Mouse (Mus musculus) liver, embryonic 13.5 days (tissue): Measurements from ENCODE around the gene Olfr549. TPM values are rescaled to one million over a fixed set of nuclear protein-coding genes. Genes with fewer than 3 reads are reported as not detected.

Source experiments
- ATAC-seq: fragments of 200-750 bp; cut with Nextera tagmentation; 2 replicates; pipeline ENCODE4 v1.8.0; 2017; ENCODE audit warnings: low read depth, mild to moderate bottlenecking, moderate number of reproducible peaks, moderate library complexity
- DNase-seq: peaks from one replicate; pipeline ENCODE4 v3.0.0; 2022
- H3K27ac ChIP-seq: fragments of 300-500 bp; sonication (generic); 2 replicates; pipeline ENCODE4 v1.5.1; 2015; ENCODE audit warnings: moderate library complexity, mild to moderate bottlenecking, inconsistent platforms
- H3K27me3 ChIP-seq: fragments of 300-500 bp; sonication (generic); 2 replicates; pipeline ENCODE4 v1.6.1; 2015; ENCODE audit warnings: mild to moderate bottlenecking, inconsistent platforms
- H3K36me3 ChIP-seq: fragments of 300-500 bp; sonication (generic); 2 replicates; pipeline ENCODE4 v1.6.1; 2015; ENCODE audit warnings: mild to moderate bottlenecking, inconsistent platforms
- H3K4me1 ChIP-seq: fragments of 300-500 bp; sonication (generic); replicated peaks from 2 replicates; pipeline ENCODE4 v1.6.1; 2015; ENCODE audit warnings: inconsistent platforms
- H3K4me2 ChIP-seq: fragments of 300-500 bp; sonication (generic); 2 replicates; pipeline ENCODE4 v1.6.1; 2015; ENCODE audit warnings: inconsistent platforms, mild to moderate bottlenecking, moderate library complexity
- H3K4me3 ChIP-seq: fragments of 300-500 bp; sonication (generic); replicated peaks from 2 replicates; pipeline ENCODE4 v1.5.1; 2015; ENCODE audit warnings: mild to moderate bottlenecking, inconsistent platforms
- H3K9ac ChIP-seq: fragments of 300-500 bp; sonication (generic); 2 replicates; pipeline ENCODE4 v1.6.1; 2015; ENCODE audit warnings: mild to moderate bottlenecking, inconsistent platforms
- H3K9me3 ChIP-seq: fragments of 300-500 bp; sonication (generic); replicated peaks from 2 replicates; pipeline ENCODE4 v1.6.1; 2016; ENCODE audit warnings: inconsistent platforms
- WGBS: fragments of 180-500 bp; shearing (Covaris S2); methylation state at CpG from one replicate; pipeline ENCODE4 v1.1.7; 2015; ENCODE audit not compliant: insufficient replicate concordance; 5-methylcytosine and 5-hydroxymethylcytosine counted together
- polyA plus RNA-seq: library from polyadenylated mRNA; unstranded; fragments of >200 nt; fragmentation: Nextera tagmentation; extraction: Ambion mirVana; gene quantifications from 2 replicates; pipeline ENCODE4 v1.2.1, GENCODE M21; 2015

The Olfr549 gene
- polyA plus RNA-seq, 1 experiment from 2014 or later, result not detected

- Histone ChIP-seq H3K4me2 (no peak within 1 kb of the TSS), H3K9me3 (no peaks in the 10 kb centered on the region), H3K36me3 (no peaks in the 10 kb centered on the region), H3K27me3 (no peaks in the 10 kb centered on the region), H3K9ac (no peak within 1 kb of the TSS), H3K27ac (no peak within 1 kb of the TSS), H3K4me3 (no peak within 1 kb of the TSS), H3K4me1 (no peaks in the 10 kb centered on the region)
- ATAC-seq (no peak), DNase-seq (no peak)
- 61% methylated on average over 1 of the region's 1 CpGs for WGBS
These were observed 15.2 kb upstream of the Olfr549 start, which contains the start of gene Olfr547 for GRCm38 (mm10) chr7:102534449-102534848. Olfr547 (plus strand) TSS chr7:102534749.

GRCm38 (mm10) chr7:102540596-102540995, 9.1 kb upstream of the Olfr549 start, which contains the start of gene Olfr548-ps1:
Olfr548-ps1 (plus strand) TSS chr7:102540896.
- Histone ChIP-seq H3K27ac (no peak within 1 kb of the TSS), H3K4me1 (no peaks in the 10 kb centered on the region), H3K9me3 (no peaks in the 10 kb centered on the region), H3K4me2 (no peak within 1 kb of the TSS), H3K27me3 (no peaks in the 10 kb centered on the region), H3K4me3 (no peak within 1 kb of the TSS), H3K36me3 (no peaks in the 10 kb centered on the region), H3K9ac (no peak within 1 kb of the TSS)
- ATAC-seq, result no peak
- no peak for DNase-seq
- 65% methylated on average over 2 of the region's 2 CpGs for WGBS

GRCm38 (mm10) chr7:102541251-102541650, 8.4 kb upstream of the Olfr549 start:
- Histone ChIP-seq H3K9me3 (no peaks in the 10 kb centered on the region), H3K4me3 (no peak overlapping the region), H3K27me3 (no peaks in the 10 kb centered on the region), H3K27ac (no peak overlapping the region), H3K36me3 (no peaks in the 10 kb centered on the region), H3K4me2 (no peak overlapping the region), H3K4me1 (no peaks in the 10 kb centered on the region), H3K9ac (no peak overlapping the region)
- DNase-seq, result no peak
- WGBS, result 29% methylated on average over 3 of the region's 3 CpGs
- no peak for ATAC-seq

- ATAC-seq (no peak), DNase-seq (no peak)
These were observed 3.6 kb downstream of the Olfr549 start for GRCm38 (mm10) chr7:102553279-102553678.

GRCm38 (mm10) chr7:102564999-102565997, 15.6 kb downstream of the Olfr549 start, which contains the start of gene Trim21:
Trim21 (minus strand) TSS chr7:102565486.
- peaks cover 19% of the 10 kb centered on the region for H3K4me1 ChIP-seq
- peak within 1 kb of the TSS; percentile 60 for H3K27ac ChIP-seq
- H3K27me3 ChIP-seq, result no peaks in the 10 kb centered on the region
- no peaks in the 10 kb centered on the region; the same call in 1 of the 2 replicates for H3K36me3 ChIP-seq
- H3K4me2 ChIP-seq, result peak within 1 kb of the TSS; percentile 85
- ATAC-seq, result peak; percentile 100
- peak within 1 kb of the TSS; percentile 77 for H3K9ac ChIP-seq
- DNase-seq, result peak; percentile 88
- H3K9me3 ChIP-seq, result no peaks in the 10 kb centered on the region
- H3K4me3 ChIP-seq, result peak within 1 kb of the TSS; percentile 75
- 5% methylated on average over 10 of the region's 10 CpGs for WGBS

More at GRCm38 (mm10) chr7:102553279-102553678, 3.6 kb downstream of the Olfr549 start:
- Histone ChIP-seq H3K9ac (no peak overlapping the region), H3K9me3 (no peaks in the 10 kb centered on the region), H3K4me2 (no peak overlapping the region), H3K4me1 (no peaks in the 10 kb centered on the region), H3K36me3 (no peaks in the 10 kb centered on the region), H3K4me3 (no peak overlapping the region), H3K27ac (no peak overlapping the region), H3K27me3 (no peaks in the 10 kb centered on the region)
- WGBS, result 51% methylated on average over 3 of the region's 3 CpGs

- ATAC-seq, result no peak
- H3K27me3 ChIP-seq, result no peaks in the 10 kb centered on the region
- no peak overlapping the region for H3K27ac ChIP-seq
- peaks cover 19% of the 10 kb centered on the region for H3K4me1 ChIP-seq
- no peaks in the 10 kb centered on the region for H3K36me3 ChIP-seq
- no peaks in the 10 kb centered on the region for H3K9me3 ChIP-seq
- no peak overlapping the region for H3K4me2 ChIP-seq
- no peak overlapping the region for H3K9ac ChIP-seq
- 71% methylated on average over 4 of the region's 4 CpGs for WGBS
- H3K4me3 ChIP-seq, result no peak overlapping the region
- no peak for DNase-seq
These were observed 16.5 kb downstream of the Olfr549 start for GRCm38 (mm10) chr7:102566219-102566618.

- Histone ChIP-seq H3K27ac (no peak within 1 kb of the TSS), H3K36me3 (no peaks in the 10 kb centered on the region), H3K9me3 (no peaks in the 10 kb centered on the region), H3K9ac (no peak within 1 kb of the TSS), H3K4me1 (no peaks in the 10 kb centered on the region; the same call in 1 of the 2 replicates), H3K27me3 (no peaks in the 10 kb centered on the region), H3K4me2 (no peak within 1 kb of the TSS), H3K4me3 (no peak within 1 kb of the TSS)
- ATAC-seq, result no peak
- no peak for DNase-seq
- WGBS, result 79% methylated on average over 8 of the region's 8 CpGs
These were observed 21.5 kb downstream of the Olfr549 start, which contains the start of gene Olfr550 for GRCm38 (mm10) chr7:102571142-102571541. Olfr550 (plus strand) TSS chr7:102571442.

- no peak overlapping the region for H3K4me2 ChIP-seq
- ATAC-seq (no peak), DNase-seq (no peak)
- 65% methylated on average over 3 of the region's 3 CpGs for WGBS
- H3K27me3 ChIP-seq, result no peaks in the 10 kb centered on the region
- no peaks in the 10 kb centered on the region for H3K9me3 ChIP-seq
- H3K36me3 ChIP-seq, result no peaks in the 10 kb centered on the region
- no peak overlapping the region for H3K4me3 ChIP-seq
- H3K4me1 ChIP-seq, result no peaks in the 10 kb centered on the region
- H3K9ac ChIP-seq, result no peak overlapping the region
- H3K27ac ChIP-seq, result no peak overlapping the region
These were observed 23.6 kb downstream of the Olfr549 start for GRCm38 (mm10) chr7:102573174-102573830.

- WGBS, result 24% methylated on average over 6 of the region's 6 CpGs
- Histone ChIP-seq H3K27me3 (no peaks in the 10 kb centered on the region), H3K9me3 (no peaks in the 10 kb centered on the region), H3K4me2 (no peak overlapping the region), H3K36me3 (no peaks in the 10 kb centered on the region), H3K9ac (no peak overlapping the region), H3K27ac (no peak overlapping the region), H3K4me3 (no peak overlapping the region), H3K4me1 (no peaks in the 10 kb centered on the region)
- DNase-seq (no peak), ATAC-seq (no peak)
These were observed 26.3 kb downstream of the Olfr549 start for GRCm38 (mm10) chr7:102575998-102576397.

- H3K27me3 ChIP-seq, result no peaks in the 10 kb centered on the region
- ATAC-seq (no peak), DNase-seq (no peak)
- H3K27ac ChIP-seq, result no peak within 1 kb of the TSS
- no peaks in the 10 kb centered on the region for H3K36me3 ChIP-seq
- no peak within 1 kb of the TSS for H3K4me3 ChIP-seq
- no peaks in the 10 kb centered on the region for H3K9me3 ChIP-seq
- H3K4me2 ChIP-seq, result no peak within 1 kb of the TSS
- 77% methylated on average over 3 of the region's 3 CpGs for WGBS
- H3K4me1 ChIP-seq, result no peaks in the 10 kb centered on the region
- no peak within 1 kb of the TSS for H3K9ac ChIP-seq
These were observed 42.1 kb downstream of the Olfr549 start, which contains the start of gene Olfr551 for GRCm38 (mm10) chr7:102591786-102592185. Olfr551 (minus strand) TSS chr7:102591886.

- DNase-seq, result no peak
- Histone ChIP-seq H3K4me2 (no peak within 1 kb of the TSS), H3K36me3 (no peaks in the 10 kb centered on the region), H3K27ac (no peak within 1 kb of the TSS), H3K9me3 (no peaks in the 10 kb centered on the region), H3K4me1 (no peaks in the 10 kb centered on the region), H3K27me3 (no peaks in the 10 kb centered on the region), H3K4me3 (no peak within 1 kb of the TSS), H3K9ac (no peak within 1 kb of the TSS)
- WGBS, result 17% methylated on average over 1 of the region's 1 CpGs
- ATAC-seq, result no peak
These were observed 47.8 kb downstream of the Olfr549 start, which contains the start of gene Olfr552 for GRCm38 (mm10) chr7:102597378-102598031. Olfr552 (plus strand) TSS chr7:102597770.
